7 mouse cellular contexts compared by ENCODE assay signal in genomic region chr9:4309351-4310085, GRCm38 (mm10). TPM values are rescaled to one million over a fixed set of nuclear protein-coding genes. Genes with fewer than 3 reads are reported as not detected.
DNase-seq lines count a peak whose midpoint lies in the region; ATAC-seq lines count a peak whose summit lies in the region.

Gene Aasdhppt (minus strand): TSS chr9:4309471.
Gene Kbtbd3 (plus strand): TSS chr9:4309833.

- peak within 1 kb of the TSS; percentile 92 for H3K27ac ChIP-seq in embryonic facial prominence, embryonic 12.5 days
- H3K27ac ChIP-seq in limb, embryonic 11.5 days (replicated peaks; ENCODE audit: low read depth, low read length): peak within 1 kb of the TSS; percentile 80
- peak within 1 kb of the TSS; percentile 93 for H3K27ac ChIP-seq in midbrain, embryonic 14.5 days (replicated peaks; ENCODE audit: low read depth, low read length)

- H3K4me1 ChIP-seq in embryonic facial prominence, embryonic 12.5 days: peaks cover 9% of the 10 kb centered on the region
- H3K4me1 ChIP-seq in limb, embryonic 11.5 days (ENCODE audit: control insufficient read depth, insufficient read depth, low read length): peaks cover 2% of the 10 kb centered on the region; the same call in 1 of the 2 replicates
- H3K4me1 ChIP-seq in midbrain, embryonic 14.5 days (ENCODE audit: control insufficient read depth, insufficient read depth, low read length): peaks cover 18% of the 10 kb centered on the region

- peak within 1 kb of the TSS; percentile 71 for H3K4me3 ChIP-seq in embryonic facial prominence, embryonic 12.5 days
- H3K4me3 ChIP-seq in limb, embryonic 11.5 days (ENCODE audit: low read depth, low read length): peak within 1 kb of the TSS; percentile 59
- H3K4me3 ChIP-seq in midbrain, embryonic 14.5 days (replicated peaks; ENCODE audit: low read depth, low read length): peak within 1 kb of the TSS; percentile 72

- H3K9ac ChIP-seq in embryonic facial prominence, embryonic 12.5 days: peak within 1 kb of the TSS; percentile 83
- peak within 1 kb of the TSS; percentile 81 for H3K9ac ChIP-seq in limb, embryonic 11.5 days (ENCODE audit: low read length)
- H3K9ac ChIP-seq in midbrain, embryonic 14.5 days (replicated peaks; ENCODE audit: low read length): peak within 1 kb of the TSS; percentile 86

- under 1% methylated on average over 52 of the region's 53 CpGs for WGBS in embryonic facial prominence, embryonic 12.5 days
- under 1% methylated on average over 53 of the region's 53 CpGs for WGBS in limb, embryonic 11.5 days
- WGBS in midbrain, embryonic 14.5 days: under 1% methylated on average over 53 of the region's 53 CpGs

- H3K36me3 ChIP-seq in embryonic facial prominence, embryonic 12.5 days: no peaks in the 10 kb centered on the region
- H3K36me3 ChIP-seq in limb, embryonic 11.5 days (ENCODE audit: control insufficient read depth, insufficient read depth, low read length): no peaks in the 10 kb centered on the region
- no peaks in the 10 kb centered on the region for H3K36me3 ChIP-seq in midbrain, embryonic 14.5 days (ENCODE audit: control insufficient read depth, insufficient read depth, low read length)

- H3K4me2 ChIP-seq in embryonic facial prominence, embryonic 12.5 days (replicated peaks): peak within 1 kb of the TSS; percentile 71
- peak within 1 kb of the TSS; percentile 64 for H3K4me2 ChIP-seq in limb, embryonic 11.5 days (ENCODE audit: low read depth, severe bottlenecking)
- H3K4me2 ChIP-seq in midbrain, embryonic 14.5 days (ENCODE audit: low read length): peak within 1 kb of the TSS; percentile 78

- no peaks in the 10 kb centered on the region for H3K9me3 ChIP-seq in embryonic facial prominence, embryonic 12.5 days
- no peaks in the 10 kb centered on the region for H3K9me3 ChIP-seq in limb, embryonic 11.5 days (ENCODE audit: control insufficient read depth, low read length)
- no peaks in the 10 kb centered on the region for H3K9me3 ChIP-seq in midbrain, embryonic 14.5 days (ENCODE audit: control insufficient read depth, low read length)

- peak; percentile 99 for ATAC-seq in embryonic facial prominence, embryonic 12.5 days (ENCODE audit: insufficient number of reproducible peaks, insufficient read depth, low FRiP score, low TSS enrichment)
- ATAC-seq in limb, embryonic 11.5 days (ENCODE audit: insufficient number of reproducible peaks, low FRiP score, low TSS enrichment, low read depth): peak; percentile 99
- ATAC-seq in midbrain, embryonic 14.5 days (ENCODE audit: low FRiP score, low TSS enrichment): peak; percentile 96

- H3K27me3 ChIP-seq in embryonic facial prominence, embryonic 12.5 days: no peaks in the 10 kb centered on the region
- H3K27me3 ChIP-seq in limb, embryonic 11.5 days (ENCODE audit: control insufficient read depth, insufficient read depth, low read length): no peaks in the 10 kb centered on the region
- no peaks in the 10 kb centered on the region for H3K27me3 ChIP-seq in midbrain, embryonic 14.5 days (ENCODE audit: control insufficient read depth, insufficient read depth, low read length)

- peak; percentile 98 for DNase-seq in adrenal gland, postnatal 25 days
- DNase-seq in heart, adult 11 months: peak; percentile 100
- DNase-seq in kidney, adult 18-20 months: peak; percentile 99
- peak; percentile 99 for DNase-seq in limb, embryonic 11.5 days (ENCODE audit: low spot score)
- peak; percentile 100 for DNase-seq in midbrain, embryonic 14.5 days
- peak; percentile 97 to 98 for DNase-seq in spleen, adult 18-20 months

RNA-seq across cellular contexts. Expression of gene Aasdhppt, which starts in this region (rescaled TPM):
- 20.2 and 23.6 TPM in 2 replicates for total RNA-seq in adrenal gland, postnatal 25 days (2021)
- polyA plus RNA-seq in embryonic facial prominence, embryonic 12.5 days (2016; fragmentation: Nextera tagmentation; extraction: Ambion mirVana): 37.5 and 40.0 TPM in 2 replicates
- 36.8 and 38.9 TPM in 2 replicates for polyA plus RNA-seq in limb, embryonic 11.5 days (2014; fragmentation: Nextera tagmentation; extraction: Ambion mirVana)
- polyA plus RNA-seq in midbrain, embryonic 14.5 days (2014; fragmentation: Nextera tagmentation; extraction: Ambion mirVana): 36.0 and 38.0 TPM in 2 replicates

RNA-seq across cellular contexts. Expression of gene Kbtbd3, which starts in this region (rescaled TPM):
- 4.8 and 5.3 TPM in 2 replicates for total RNA-seq in adrenal gland, postnatal 25 days (2021)
- 6.7 and 7.8 TPM in 2 replicates for polyA plus RNA-seq in embryonic facial prominence, embryonic 12.5 days (2016; fragmentation: Nextera tagmentation; extraction: Ambion mirVana)
- 6.7 and 7.0 TPM in 2 replicates for polyA plus RNA-seq in limb, embryonic 11.5 days (2014; fragmentation: Nextera tagmentation; extraction: Ambion mirVana)
- polyA plus RNA-seq in midbrain, embryonic 14.5 days (2014; fragmentation: Nextera tagmentation; extraction: Ambion mirVana): 10.1 and 11.3 TPM in 2 replicates

Comparison
In these comparisons a context has a peak if more than half of its experiments do, and no peak if none do; other contexts are left out.
1. Peak in every context shown above with its lines: DNase-seq, ATAC-seq, H3K4me3 ChIP-seq and H3K27ac ChIP-seq.